Mouse (Mus musculus) forebrain, embryonic 11.5 days (tissue): ENCODE results near the gene Ccr9. TPM values are rescaled to one million over a fixed set of nuclear protein-coding genes. Genes with fewer than 3 reads are reported as not detected.

Experiments used
- ATAC-seq: fragments of 200-750 bp; cut with Nextera tagmentation; replicated peaks from 2 replicates; pipeline ENCODE4 v1.8.0; 2017; ENCODE audit warnings: moderate TSS enrichment; ENCODE audit not compliant: low FRiP score
- DNase-seq: peaks from one replicate; pipeline ENCODE4 v3.0.0-alpha.2; 2017; ENCODE audit warnings: low spot score
- H3K27ac ChIP-seq: fragments of 300-500 bp; sonication (generic); 2 replicates; pipeline ENCODE4 v1.5.1; 2014; ENCODE audit warnings: low read depth, low read length
- H3K27me3 ChIP-seq: fragments of 300-500 bp; sonication (generic); 2 replicates; pipeline ENCODE4 v1.6.1; 2014; ENCODE audit warnings: mild to moderate bottlenecking, low read length, mixed read lengths; ENCODE audit not compliant: control insufficient read depth, insufficient read depth
- H3K36me3 ChIP-seq: fragments of 300-500 bp; sonication (generic); 2 replicates; pipeline ENCODE4 v1.6.1; 2014; ENCODE audit warnings: mild to moderate bottlenecking, low read length, moderate library complexity, mixed read lengths; ENCODE audit not compliant: control insufficient read depth, insufficient read depth
- H3K4me1 ChIP-seq: fragments of 300-500 bp; sonication (generic); replicated peaks from 2 replicates; pipeline ENCODE4 v1.6.1; 2014; ENCODE audit warnings: low read length, mixed read lengths; ENCODE audit not compliant: control insufficient read depth, insufficient read depth
- H3K4me2 ChIP-seq: fragments of 300-500 bp; sonication (generic); 2 replicates; pipeline ENCODE4 v1.6.1; 2014; ENCODE audit warnings: low read depth, mild to moderate bottlenecking, low read length, moderate library complexity, mixed read lengths; ENCODE audit not compliant: severe bottlenecking
- H3K4me3 ChIP-seq: fragments of 300-500 bp; sonication (generic); 2 replicates; pipeline ENCODE4 v1.5.1; 2014; ENCODE audit warnings: low read depth, low read length
- H3K9ac ChIP-seq: fragments of 300-500 bp; sonication (generic); 2 replicates; pipeline ENCODE4 v1.6.1; 2014; ENCODE audit warnings: low read length
- H3K9me3 ChIP-seq: fragments of 300-500 bp; sonication (generic); 2 replicates; pipeline ENCODE4 v1.6.1; 2016; ENCODE audit warnings: low read length, mixed read lengths; ENCODE audit not compliant: control insufficient read depth
- WGBS: fragments of 180-500 bp; shearing (Covaris S2); extraction: QIAGEN DNeasy Blood & Tissue Kit; methylation state at CpG from one replicate; pipeline ENCODE4 v1.1.7; 2014; 5-methylcytosine and 5-hydroxymethylcytosine counted together
- polyA plus RNA-seq: library from polyadenylated mRNA; unstranded; fragments of >200 nt; fragmentation: Nextera tagmentation; extraction: Ambion mirVana; gene quantifications from 2 replicates; pipeline ENCODE4 v1.2.1, GENCODE M21; 2014

Ccr9 gene
- polyA plus RNA-seq, 1 experiment from 2014 or later: 0.04 TPM

DNA sequence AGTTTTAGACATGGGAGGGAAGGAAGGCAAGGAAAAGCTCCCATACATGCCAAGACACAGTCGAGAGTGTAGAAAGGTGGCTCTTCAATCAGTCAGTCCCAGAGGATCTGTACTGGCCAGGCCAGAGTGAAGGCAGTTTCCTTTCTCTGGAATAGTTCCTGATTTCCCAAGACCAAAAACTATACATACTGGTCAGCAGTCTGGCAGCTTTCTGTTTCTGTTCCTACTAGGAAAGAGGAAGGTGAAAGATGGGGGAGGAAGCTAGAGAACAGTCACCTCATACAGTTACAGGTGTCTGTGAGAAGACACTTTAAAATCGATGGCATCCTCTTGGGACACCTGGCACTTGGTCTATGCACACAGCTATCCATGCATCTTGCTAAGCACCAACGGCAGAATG lies 137.2 kb downstream of the Ccr9 start:
- Histone ChIP-seq H3K27ac (no peak overlapping the region), H3K36me3 (no peaks in the 10 kb centered on the region), H3K9ac (no peak overlapping the region), H3K4me2 (no peak overlapping the region), H3K4me3 (no peak overlapping the region), H3K4me1 (no peaks in the 10 kb centered on the region), H3K9me3 (no peaks in the 10 kb centered on the region), H3K27me3 (no peaks in the 10 kb centered on the region)
- no peak for DNase-seq
- 85% methylated on average over 3 of the region's 3 CpGs for WGBS
- no peak for ATAC-seq

- no peaks in the 10 kb centered on the region for H3K27me3 ChIP-seq
- DNase-seq (no peak), ATAC-seq (no peak)
- H3K4me2 ChIP-seq: no peak overlapping the region
- no peak overlapping the region for H3K9ac ChIP-seq
- WGBS: 90% methylated on average over 1 of the region's 1 CpGs
- H3K27ac ChIP-seq: no peak overlapping the region
- H3K4me3 ChIP-seq: no peak overlapping the region
- H3K9me3 ChIP-seq: no peaks in the 10 kb centered on the region
- H3K4me1 ChIP-seq: no peaks in the 10 kb centered on the region
- H3K36me3 ChIP-seq: no peaks in the 10 kb centered on the region
Observed at GRCm38 (mm10) chr9:123815996-123816395, 137.8 kb downstream of the Ccr9 start.

- no peak for DNase-seq
- Histone ChIP-seq H3K36me3 (no peaks in the 10 kb centered on the region), H3K4me3 (no peak overlapping the region), H3K4me1 (no peaks in the 10 kb centered on the region), H3K9me3 (no peaks in the 10 kb centered on the region), H3K9ac (no peak overlapping the region), H3K4me2 (no peak overlapping the region), H3K27me3 (no peaks in the 10 kb centered on the region), H3K27ac (no peak overlapping the region)
- WGBS: 83% methylated on average over 2 of the region's 2 CpGs
- ATAC-seq: no peak
Observed at GRCm38 (mm10) chr9:123818601-123819000, 140.4 kb downstream of the Ccr9 start.

GRCm38 (mm10) chr9:123826631-123827030 lies 148.4 kb downstream of the Ccr9 start:
- Histone ChIP-seq H3K9ac (no peak overlapping the region), H3K27ac (no peak overlapping the region), H3K36me3 (no peaks in the 10 kb centered on the region; the same call in 1 of the 2 replicates), H3K9me3 (no peaks in the 10 kb centered on the region), H3K4me1 (no peaks in the 10 kb centered on the region), H3K4me2 (no peak overlapping the region), H3K27me3 (no peaks in the 10 kb centered on the region), H3K4me3 (no peak overlapping the region)
- ATAC-seq (no peak), DNase-seq (no peak)
- WGBS: 89% methylated on average over 3 of the region's 3 CpGs

DNA sequence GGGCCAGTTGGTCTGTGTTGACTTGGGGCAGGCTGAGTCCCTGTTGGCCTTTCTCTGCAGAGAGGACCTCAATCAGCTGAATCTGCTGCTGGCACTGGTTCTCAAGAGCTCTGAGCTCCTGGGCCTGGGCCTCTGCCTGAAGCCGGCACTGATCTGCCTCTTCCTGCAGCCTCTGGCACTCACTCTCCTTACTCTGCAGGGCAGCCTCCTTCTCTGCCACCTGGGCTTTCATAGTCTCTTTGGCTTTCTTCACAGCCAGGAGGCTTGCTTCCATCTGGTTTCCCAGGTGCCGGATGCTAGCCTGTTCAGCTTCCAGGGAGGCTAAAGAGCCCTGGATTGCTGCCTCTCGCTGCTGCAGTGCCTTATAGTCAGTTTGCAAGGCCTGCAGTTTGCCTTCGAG lies 150.7 kb downstream of the Ccr9 start:
- 89% methylated on average over 4 of the region's 4 CpGs for WGBS
- Histone ChIP-seq H3K27ac (no peak overlapping the region), H3K4me2 (no peak overlapping the region), H3K9me3 (no peaks in the 10 kb centered on the region), H3K4me3 (no peak overlapping the region), H3K27me3 (no peaks in the 10 kb centered on the region), H3K4me1 (no peaks in the 10 kb centered on the region), H3K9ac (no peak overlapping the region), H3K36me3 (no peaks in the 10 kb centered on the region; the same call in 1 of the 2 replicates)
- no peak for ATAC-seq
- DNase-seq: no peak

Other genes starting within 250 kb of the Ccr9 start
- 52.3 and 56.6 TPM in 2 replicates for gene Limd1, start 199.7 kb upstream of the Ccr9 start, polyA plus RNA-seq
- gene Sacm1l, start 148.7 kb upstream of the Ccr9 start, polyA plus RNA-seq: 44.6 and 46.4 TPM in 2 replicates
- 0.09 and 0.29 TPM in 2 replicates for gene Slc6a20b, start 45.9 kb upstream of the Ccr9 start, polyA plus RNA-seq
- 0.28 and 0.77 TPM in 2 replicates for gene Slc6a20a, start 446 bp downstream of the Ccr9 start, polyA plus RNA-seq
- gene Lztfl1, start 39.3 kb downstream of the Ccr9 start, polyA plus RNA-seq: 45.5 and 46.2 TPM in 2 replicates
- 0.09 and 0.19 TPM in 2 replicates for gene Cxcr6, start 128.0 kb downstream of the Ccr9 start, polyA plus RNA-seq
- gene Fyco1, start 173.5 kb downstream of the Ccr9 start, polyA plus RNA-seq: 8.9 and 11.0 TPM in 2 replicates
- gene Xcr1, start 183.6 kb downstream of the Ccr9 start, polyA plus RNA-seq: 0.04 and 0.08 TPM in 2 replicates